Mouse (Mus musculus) cerebellum, postnatal 36 days (tissue): ENCODE measurements around the gene Flywch2.
A peak's percentile ranks its signal among the peaks of the same experiment; 100 is the strongest.

Source experiments
- DNase-seq, 2 experiments: peaks; one replicate each; pipeline ENCODE4 v3.0.0; 2021 to 2022; ENCODE audit warnings: mixed read lengths in 2 of 2

Gene Flywch2

GRCm38 (mm10) chr17:23785561-23786471 is at the start of gene Flywch2:
Gene Flywch2 (minus strand): TSS chr17:23786081.
- DNase-seq = peak; percentile 93 to 95

- no peak for DNase-seq
Observed at GRCm38 (mm10) chr17:23831201-23831600, 45.3 kb upstream of the Flywch2 start.

GRCm38 (mm10) chr17:23829064-23829619 is 43.3 kb upstream of the Flywch2 start, which contains the start of gene Elob:
Gene Elob (minus strand): TSS chr17:23829136.
- peak; percentile 86 to 88 for DNase-seq

- DNase-seq = peak; percentile 35 to 49
Observed at GRCm38 (mm10) chr17:23828271-23829001, 42.6 kb upstream of the Flywch2 start.

GRCm38 (mm10) chr17:23825591-23825990 is 39.7 kb upstream of the Flywch2 start:
- no peak for DNase-seq

GRCm38 (mm10) chr17:23823614-23824013 is 37.7 kb upstream of the Flywch2 start:
- no peak for DNase-seq

GRCm38 (mm10) chr17:23823018-23823417 is 37.1 kb upstream of the Flywch2 start:
- no peak for DNase-seq

GRCm38 (mm10) chr17:23822094-23822493 is 36.2 kb upstream of the Flywch2 start:
- no peak for DNase-seq

- DNase-seq = no peak
Observed at GRCm38 (mm10) chr17:23820731-23821130, 34.9 kb upstream of the Flywch2 start.

- no peak for DNase-seq
Observed at GRCm38 (mm10) chr17:23819235-23819634, 33.4 kb upstream of the Flywch2 start.

GRCm38 (mm10) chr17:23818579-23818978 is 32.7 kb upstream of the Flywch2 start:
- no peak for DNase-seq

- DNase-seq = no peak
Observed at GRCm38 (mm10) chr17:23815641-23816040, 29.8 kb upstream of the Flywch2 start.

- DNase-seq = no peak
Observed at GRCm38 (mm10) chr17:23807918-23808317, 22.0 kb upstream of the Flywch2 start.

- DNase-seq = peak; percentile 55 to 67
Observed at GRCm38 (mm10) chr17:23806867-23807266, 21.0 kb upstream of the Flywch2 start.

GRCm38 (mm10) chr17:23804426-23805085 is 18.7 kb upstream of the Flywch2 start:
- no peak for DNase-seq

GRCm38 (mm10) chr17:23803366-23804041 is 17.6 kb upstream of the Flywch2 start:
- peak in 1 of 2 experiments; percentile 80 for DNase-seq

GRCm38 (mm10) chr17:23802746-23803365 is 17.0 kb upstream of the Flywch2 start:
- DNase-seq = peak; percentile 97 to 99

- no peak for DNase-seq
Observed at GRCm38 (mm10) chr17:23801627-23802026, 15.7 kb upstream of the Flywch2 start.

GRCm38 (mm10) chr17:23797316-23797715 is 11.4 kb upstream of the Flywch2 start:
- no peak for DNase-seq

GRCm38 (mm10) chr17:23795323-23795722 is 9.4 kb upstream of the Flywch2 start:
- DNase-seq = no peak

GRCm38 (mm10) chr17:23791079-23791357 is 5.1 kb upstream of the Flywch2 start:
- peak; percentile 22 to 49 for DNase-seq
